Comparison of ENCODE assay signal across 8 mouse cellular contexts in genomic region chr11:67455527-67455981, GRCm38 (mm10). TPM values are rescaled to one million over a fixed set of nuclear protein-coding genes. Genes with fewer than 3 reads are reported as not detected.
DNase-seq lines count a peak whose midpoint lies in the region; ATAC-seq and TF ChIP-seq lines count a peak whose summit lies in the region.

No protein-coding gene starts in this region.

- no peaks in the 10 kb centered on the region for H3K9me3 ChIP-seq in forebrain, embryonic 15.5 days
- H3K9me3 ChIP-seq in hindbrain, postnatal 0 days (ENCODE audit: low read length), result no peaks in the 10 kb centered on the region
- H3K9me3 ChIP-seq in liver, postnatal 0 days (ENCODE audit: low read length), result no peaks in the 10 kb centered on the region

- H3K9ac ChIP-seq in forebrain, embryonic 15.5 days (replicated peaks), result peak overlapping the region; percentile 69
- peak overlapping the region; percentile 69 for H3K9ac ChIP-seq in hindbrain, postnatal 0 days (replicated peaks; ENCODE audit: low read length)
- peak overlapping the region; percentile 55 for H3K9ac ChIP-seq in liver, postnatal 0 days (replicated peaks)

- H3K27ac ChIP-seq in forebrain, embryonic 15.5 days (replicated peaks), result peak overlapping the region; percentile 1; the same call in 1 of the 2 replicates
- peak overlapping the region; percentile 60; the same call in 1 of the 2 replicates for H3K27ac ChIP-seq in hindbrain, postnatal 0 days
- H3K27ac ChIP-seq in liver, postnatal 0 days (ENCODE audit: low read depth), result no peak overlapping the region

- no peak for TF ChIP-seq EP300 in liver, postnatal 0 days (IDR thresholded peaks at IDR 0.05; ENCODE audit: low read depth)

- DNase-seq in cerebellum, adult 8-10 months, result peak; percentile 6
- DNase-seq in adrenal gland, adult 2 months, result peak; percentile 78
- DNase-seq in hindbrain, postnatal 0 days (ENCODE audit: low spot score), result peak; percentile 32
- DNase-seq in liver, postnatal 0 days, result peak; percentile 34
- DNase-seq in ovary, adult 18-20 months (ENCODE audit: low spot score), result peak; percentile 11
- DNase-seq in layer of hippocampus, postnatal 25 days (ENCODE audit: extremely low spot score in 1 of 2, low spot score in 1 of 2), result no peak

- no peak for TF ChIP-seq CTCF in hindbrain, postnatal 0 days (IDR thresholded peaks at IDR 0.05; ENCODE audit: low read depth)
- no peak for TF ChIP-seq CTCF in liver, postnatal 0 days (IDR thresholded peaks at IDR 0.05; ENCODE audit: low read depth)

- peak overlapping the region; percentile 99 for H3K4me2 ChIP-seq in forebrain, embryonic 15.5 days (replicated peaks)
- peak overlapping the region; percentile 96 for H3K4me2 ChIP-seq in hindbrain, postnatal 0 days (ENCODE audit: low read depth, low read length)
- H3K4me2 ChIP-seq in liver, postnatal 0 days (ENCODE audit: low read depth, low read length), result peak overlapping the region; percentile 96

- H3K4me3 ChIP-seq in forebrain, embryonic 15.5 days, result peak overlapping the region; percentile 57
- peak overlapping the region; percentile 79 for H3K4me3 ChIP-seq in hindbrain, postnatal 0 days (ENCODE audit: low read length)
- H3K4me3 ChIP-seq in liver, postnatal 0 days (ENCODE audit: low read depth, low read length), result peak overlapping the region; percentile 57

- 1% methylated on average over 42 of the region's 42 CpGs for WGBS in forebrain, embryonic 15.5 days
- under 1% methylated on average over 35 of the region's 42 CpGs for WGBS in hindbrain, postnatal 0 days
- WGBS in liver, postnatal 0 days (ENCODE audit: insufficient replicate concordance), result under 1% methylated on average over 33 of the region's 42 CpGs

- H3K36me3 ChIP-seq in forebrain, embryonic 15.5 days, result no peaks in the 10 kb centered on the region
- H3K36me3 ChIP-seq in hindbrain, postnatal 0 days (ENCODE audit: insufficient read depth, low read length), result no peaks in the 10 kb centered on the region
- H3K36me3 ChIP-seq in liver, postnatal 0 days (replicated peaks; ENCODE audit: insufficient read depth, low read length), result no peaks in the 10 kb centered on the region

- H3K4me1 ChIP-seq in forebrain, embryonic 15.5 days, result peaks cover 8% of the 10 kb centered on the region
- H3K4me1 ChIP-seq in hindbrain, postnatal 0 days (ENCODE audit: insufficient read depth, low read length), result no peaks in the 10 kb centered on the region
- peaks cover 6% of the 10 kb centered on the region; the same call in 1 of the 2 replicates for H3K4me1 ChIP-seq in liver, postnatal 0 days (ENCODE audit: insufficient read depth)

- peaks cover 15% of the 10 kb centered on the region; the same call in 1 of the 2 replicates for H3K27me3 ChIP-seq in forebrain, embryonic 15.5 days
- no peaks in the 10 kb centered on the region for H3K27me3 ChIP-seq in hindbrain, postnatal 0 days (ENCODE audit: insufficient read depth, low read length)
- H3K27me3 ChIP-seq in liver, postnatal 0 days (ENCODE audit: insufficient read depth, low read length), result peaks cover 32% of the 10 kb centered on the region

- ATAC-seq in cerebellum, adult (ENCODE audit: insufficient number of reproducible peaks, low FRiP score, low TSS enrichment), result no peak
- ATAC-seq in forebrain, embryonic 15.5 days (replicated peaks), result peak; percentile 44
- peak; percentile 61 for ATAC-seq in hindbrain, postnatal 0 days
- ATAC-seq in liver, postnatal 0 days, result no peak

RNA-seq across cellular contexts. Expression of gene Gas7, which starts 0.3 kb away (rescaled TPM):
- 10 to 100 TPM; 33.2 to 78.4 TPM for total RNA-seq in adrenal gland, adult 2 months (2021)
- polyA plus RNA-seq in adrenal gland, adult 2 months (2012; rRNA removed), result 6.9 and 7.4 TPM in 2 replicates
- polyA plus RNA-seq in forebrain, embryonic 15.5 days (2015; fragmentation: Nextera tagmentation; extraction: Ambion mirVana), result 56.6 and 57.8 TPM in 2 replicates
- total RNA-seq in hindbrain, postnatal 0 days (2014; rRNA removed), result 73.1 and 76.0 TPM in 2 replicates
- 43.8 and 46.8 TPM in 2 replicates for polyA plus RNA-seq in hindbrain, postnatal 0 days (2015; fragmentation: Nextera tagmentation; extraction: Ambion mirVana)
- 2.4 and 2.7 TPM in 2 replicates for polyA plus RNA-seq in liver, postnatal 0 days (2015; fragmentation: Nextera tagmentation; extraction: Ambion mirVana)
- total RNA-seq in layer of hippocampus, postnatal 25 days (2021), result 100 to 1,000 TPM; 429 to 466 TPM

Comparison
In these comparisons a context has a peak if more than half of its experiments do, and no peak if none do; other contexts are left out.
1. DNase-seq: peak in cerebellum, adult 8-10 months (single experiment), adrenal gland, adult 2 months (single experiment), hindbrain, postnatal 0 days (single experiment), liver, postnatal 0 days (single experiment) and ovary, adult 18-20 months (single experiment); none in layer of hippocampus, postnatal 25 days (0 of 2).
2. ATAC-seq: peak in forebrain, embryonic 15.5 days (single experiment) and hindbrain, postnatal 0 days (single experiment); none in cerebellum, adult (single experiment) and liver, postnatal 0 days (single experiment).
3. Peak in every context shown above with its lines, with median percentiles within 50 percentile points of each other: H3K4me2 ChIP-seq, H3K4me3 ChIP-seq and H3K9ac ChIP-seq.